In genomic region chr15:79931496-79932141, GRCm38 (mm10) we compare ENCODE assay signal across 8 mouse cellular contexts. TPM values are rescaled to one million over a fixed set of nuclear protein-coding genes. Genes with fewer than 3 reads are reported as not detected.
DNase-seq lines count a peak whose midpoint lies in the region; ATAC-seq and TF ChIP-seq lines count a peak whose summit lies in the region.

No protein-coding gene starts in this region.

- no peak overlapping the region for H3K9ac ChIP-seq in hindbrain, embryonic 15.5 days
- H3K9ac ChIP-seq in liver, embryonic 12.5 days: peak overlapping the region; percentile 76; the same call in 1 of the 2 replicates
- no peak overlapping the region for H3K9ac ChIP-seq in stomach, embryonic 14.5 days (replicated peaks; ENCODE audit: low read depth, low read length)

- peak; percentile 40 for DNase-seq in gastrocnemius, adult 2 months
- DNase-seq in gastrocnemius, postnatal 25 days: no peak
- peak; percentile 59 for DNase-seq in T-cell, adult 2 months (ENCODE audit: low spot score)
- DNase-seq in cerebellum, adult 8-10 months: no peak
- no peak for DNase-seq in cerebellum, postnatal 14 days

- peak overlapping the region; percentile 97 for H3K4me3 ChIP-seq in gastrocnemius, adult 2 months
- peak overlapping the region; percentile 70 for H3K4me3 ChIP-seq in hindbrain, embryonic 15.5 days
- H3K4me3 ChIP-seq in liver, embryonic 12.5 days: peak overlapping the region; percentile 76
- H3K4me3 ChIP-seq in stomach, embryonic 14.5 days (ENCODE audit: low read depth, low read length): peak overlapping the region; percentile 45

- H3K27ac ChIP-seq in gastrocnemius, adult 2 months: peak overlapping the region; percentile 94
- H3K27ac ChIP-seq in hindbrain, embryonic 15.5 days (replicated peaks): no peak overlapping the region
- H3K27ac ChIP-seq in liver, embryonic 12.5 days: no peak overlapping the region
- no peak overlapping the region for H3K27ac ChIP-seq in stomach, embryonic 14.5 days (ENCODE audit: low read length)

- WGBS in hindbrain, embryonic 15.5 days: 22% methylated on average over 13 of the region's 13 CpGs
- WGBS in liver, embryonic 12.5 days (ENCODE audit: insufficient replicate concordance): 38% methylated on average over 13 of the region's 13 CpGs
- WGBS in stomach, embryonic 14.5 days: 23% methylated on average over 13 of the region's 13 CpGs

- no peak for ATAC-seq in hindbrain, embryonic 15.5 days (ENCODE audit: low FRiP score, low read depth)
- no peak for ATAC-seq in liver, embryonic 12.5 days
- ATAC-seq in stomach, embryonic 14.5 days (ENCODE audit: insufficient number of reproducible peaks, insufficient read depth, low FRiP score, low read depth): no peak

- TF ChIP-seq CTCF in gastrocnemius, adult 2 months (IDR thresholded peaks at IDR 0.05): no peak

- peaks cover 43% of the 10 kb centered on the region for H3K4me1 ChIP-seq in hindbrain, embryonic 15.5 days (replicated peaks)
- H3K4me1 ChIP-seq in liver, embryonic 12.5 days: peaks cover 55% of the 10 kb centered on the region
- 0 out of 2 replicates have a peak, but pooled peaks cover 10% of the 10 kb centered on the region for H3K4me1 ChIP-seq in stomach, embryonic 14.5 days (ENCODE audit: control insufficient read depth, insufficient read depth, low read length)

- no peaks in the 10 kb centered on the region for H3K36me3 ChIP-seq in hindbrain, embryonic 15.5 days
- no peaks in the 10 kb centered on the region for H3K36me3 ChIP-seq in liver, embryonic 12.5 days
- no peaks in the 10 kb centered on the region for H3K36me3 ChIP-seq in stomach, embryonic 14.5 days (ENCODE audit: control insufficient read depth, insufficient read depth, low read length)

- H3K27me3 ChIP-seq in hindbrain, embryonic 15.5 days: peaks cover 8% of the 10 kb centered on the region
- H3K27me3 ChIP-seq in liver, embryonic 12.5 days (replicated peaks): peaks cover 60% of the 10 kb centered on the region
- H3K27me3 ChIP-seq in stomach, embryonic 14.5 days (ENCODE audit: control insufficient read depth, insufficient read depth, low read length): peaks cover 17% of the 10 kb centered on the region

- intact Hi-C loops in gastrocnemius, adult 2 months (cut with DNase I): loop anchor here (10.0 kb wide), 1 partner anchor 773 kb away; no protein-coding TSS in a partner anchor

- H3K4me2 ChIP-seq in hindbrain, embryonic 15.5 days: peak overlapping the region; percentile 86
- peak overlapping the region; percentile 97 for H3K4me2 ChIP-seq in liver, embryonic 12.5 days
- H3K4me2 ChIP-seq in stomach, embryonic 14.5 days (replicated peaks; ENCODE audit: low read depth, low read length): peak overlapping the region; percentile 58

- no peaks in the 10 kb centered on the region for H3K9me3 ChIP-seq in hindbrain, embryonic 15.5 days
- H3K9me3 ChIP-seq in liver, embryonic 12.5 days (replicated peaks): no peaks in the 10 kb centered on the region
- no peaks in the 10 kb centered on the region for H3K9me3 ChIP-seq in stomach, embryonic 14.5 days (ENCODE audit: control insufficient read depth, low read depth, low read length)

RNA-seq across cellular contexts. Expression of gene Cbx7, which starts 39.3 kb away (rescaled TPM):
- 10 to 100 TPM; 18.9 to 19.6 TPM for total RNA-seq in gastrocnemius, adult 2 months (2021)
- 10 to 100 TPM in 1 of 2 experiments, 1 to 10 TPM in 1; 8.6 to 11.1 TPM for total RNA-seq in gastrocnemius, postnatal 25 days (2021)
- polyA plus RNA-seq in hindbrain, embryonic 15.5 days (2015; fragmentation: Nextera tagmentation; extraction: Ambion mirVana): 4.5 and 4.7 TPM in 2 replicates
- 1.8 and 2.0 TPM in 2 replicates for polyA plus RNA-seq in liver, embryonic 12.5 days (2016; fragmentation: Nextera tagmentation; extraction: Ambion mirVana)
- polyA plus RNA-seq in stomach, embryonic 14.5 days (2014; fragmentation: Nextera tagmentation; extraction: Ambion mirVana): 5.0 and 5.8 TPM in 2 replicates

RNA-seq across cellular contexts. Expression of gene Apobec3, which starts 40.2 kb away (rescaled TPM):
- total RNA-seq in gastrocnemius, adult 2 months (2021): 1 to 10 TPM; 2.4 to 2.6 TPM
- total RNA-seq in gastrocnemius, postnatal 25 days (2021): 1 to 10 TPM; 2.3 to 4.0 TPM
- polyA plus RNA-seq in hindbrain, embryonic 15.5 days (2015; fragmentation: Nextera tagmentation; extraction: Ambion mirVana): 4.3 and 5.7 TPM in 2 replicates
- polyA plus RNA-seq in liver, embryonic 12.5 days (2016; fragmentation: Nextera tagmentation; extraction: Ambion mirVana): 54.7 and 57.4 TPM in 2 replicates
- polyA plus RNA-seq in stomach, embryonic 14.5 days (2014; fragmentation: Nextera tagmentation; extraction: Ambion mirVana): 17.4 and 18.4 TPM in 2 replicates

Comparison
In these comparisons a context has a peak if more than half of its experiments do, and no peak if none do; other contexts are left out.
1. DNase-seq: peak in gastrocnemius, adult 2 months (single experiment) and T-cell, adult 2 months (single experiment); none in gastrocnemius, postnatal 25 days (single experiment), cerebellum, adult 8-10 months (single experiment) and cerebellum, postnatal 14 days (0 of 2).
2. H3K4me3 ChIP-seq: peak in every context shown above with its lines; median percentile 97 in gastrocnemius, adult 2 months; 76 in liver, embryonic 12.5 days; 70 in hindbrain, embryonic 15.5 days; 45 in stomach, embryonic 14.5 days.
3. Peak in every context shown above with its lines, with median percentiles within 50 percentile points of each other: H3K4me2 ChIP-seq.